Mouse (Mus musculus) kidney, embryonic 16.5 days (tissue): ENCODE measurements around the gene Rpl38. TPM values are rescaled to one million over a fixed set of nuclear protein-coding genes. Genes with fewer than 3 reads are reported as not detected.
A peak's percentile ranks its signal among the peaks of the same experiment; 100 is the strongest.

ENCODE experiments used
- ATAC-seq: fragments of 200-750 bp; cut with Nextera tagmentation; 2 replicates; pipeline ENCODE4 v1.8.0; 2017; ENCODE audit warnings: moderate TSS enrichment; ENCODE audit not compliant: low FRiP score, low TSS enrichment
- H3K27ac ChIP-seq: fragments of 300-500 bp; sonication (generic); 2 replicates; pipeline ENCODE4 v1.5.1; 2014; ENCODE audit warnings: low read length
- H3K27me3 ChIP-seq: fragments of 300-500 bp; sonication (generic); 2 replicates; pipeline ENCODE4 v1.6.1; 2014; ENCODE audit warnings: low read length, control low read depth, mixed read lengths; ENCODE audit not compliant: insufficient read depth
- H3K36me3 ChIP-seq: fragments of 300-500 bp; sonication (generic); 2 replicates; pipeline ENCODE4 v1.6.1; 2014; ENCODE audit warnings: low read length, control low read depth, mixed read lengths; ENCODE audit not compliant: insufficient read depth
- H3K4me1 ChIP-seq: fragments of 300-500 bp; sonication (generic); 2 replicates; pipeline ENCODE4 v1.6.1; 2014; ENCODE audit warnings: low read length, control low read depth, mixed read lengths; ENCODE audit not compliant: insufficient read depth
- H3K4me2 ChIP-seq: fragments of 300-500 bp; sonication (generic); replicated peaks from 2 replicates; pipeline ENCODE4 v1.6.1; 2014; ENCODE audit warnings: low read depth, low read length
- H3K4me3 ChIP-seq: fragments of 300-500 bp; sonication (generic); 2 replicates; pipeline ENCODE4 v1.5.1; 2014; ENCODE audit warnings: mild to moderate bottlenecking, low read length
- H3K9ac ChIP-seq: fragments of 300-500 bp; sonication (generic); replicated peaks from 2 replicates; pipeline ENCODE4 v1.6.1; 2014; ENCODE audit warnings: low read length
- H3K9me3 ChIP-seq: fragments of 300-500 bp; sonication (generic); 2 replicates; pipeline ENCODE4 v1.6.1; 2016; ENCODE audit warnings: low read length, control low read depth
- WGBS: fragments of 180-500 bp; shearing (Covaris S2); extraction: QIAGEN DNeasy Blood & Tissue Kit; methylation state at CpG from one replicate; pipeline ENCODE4 v1.1.7; 2014; 5-methylcytosine and 5-hydroxymethylcytosine counted together
- polyA plus RNA-seq: library from polyadenylated mRNA; unstranded; fragments of >200 nt; fragmentation: Nextera tagmentation; extraction: Ambion mirVana; gene quantifications from 2 replicates; pipeline ENCODE4 v1.2.1, GENCODE M21; 2015

Gene Rpl38
- polyA plus RNA-seq, 1 experiment from 2014 or later, result 802 TPM

DNA sequence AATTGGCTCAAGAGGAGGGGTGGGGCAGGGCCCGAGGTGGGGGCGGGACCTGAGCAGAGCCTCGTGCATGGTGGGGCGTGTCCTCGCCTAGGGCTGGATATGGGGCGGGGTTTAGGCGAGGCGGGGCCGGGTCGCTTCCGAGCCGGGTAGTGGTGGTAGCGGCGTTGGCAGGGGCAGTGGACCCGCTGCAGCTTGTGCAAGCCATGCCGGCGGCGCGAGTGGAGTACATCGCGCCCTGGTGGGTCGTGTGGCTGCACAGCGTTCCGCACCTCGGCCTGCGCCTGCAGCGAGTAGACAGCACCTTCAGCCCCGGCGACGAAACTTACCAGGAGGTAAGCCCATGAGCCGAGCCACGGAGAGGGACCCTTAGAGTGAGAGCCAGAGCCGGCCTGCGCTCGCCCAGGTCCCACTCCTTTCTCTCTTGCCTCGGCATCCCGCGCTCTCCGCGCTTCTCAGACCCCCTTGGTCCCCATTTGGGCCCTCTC, 7.1 kb downstream of the Rpl38 start, which contains the start of gene Ttyh2:
TSS of gene Ttyh2 (plus strand) at position 91 of the 485 bp plus-strand sequence.
- Histone ChIP-seq H3K4me2 (peak within 1 kb of the TSS; percentile 98), H3K4me1 (peaks cover 44% of the 10 kb centered on the region), H3K27ac (peak within 1 kb of the TSS; percentile 48; the same call in 1 of the 2 replicates), H3K4me3 (peak within 1 kb of the TSS; percentile 69), H3K9ac (peak within 1 kb of the TSS; percentile 75), H3K27me3 (no peaks in the 10 kb centered on the region), H3K36me3 (peaks cover 35% of the 10 kb centered on the region), H3K9me3 (no peaks in the 10 kb centered on the region)
- peak; percentile 88 for ATAC-seq
- under 1% methylated on average over 40 of the region's 40 CpGs for WGBS

DNA sequence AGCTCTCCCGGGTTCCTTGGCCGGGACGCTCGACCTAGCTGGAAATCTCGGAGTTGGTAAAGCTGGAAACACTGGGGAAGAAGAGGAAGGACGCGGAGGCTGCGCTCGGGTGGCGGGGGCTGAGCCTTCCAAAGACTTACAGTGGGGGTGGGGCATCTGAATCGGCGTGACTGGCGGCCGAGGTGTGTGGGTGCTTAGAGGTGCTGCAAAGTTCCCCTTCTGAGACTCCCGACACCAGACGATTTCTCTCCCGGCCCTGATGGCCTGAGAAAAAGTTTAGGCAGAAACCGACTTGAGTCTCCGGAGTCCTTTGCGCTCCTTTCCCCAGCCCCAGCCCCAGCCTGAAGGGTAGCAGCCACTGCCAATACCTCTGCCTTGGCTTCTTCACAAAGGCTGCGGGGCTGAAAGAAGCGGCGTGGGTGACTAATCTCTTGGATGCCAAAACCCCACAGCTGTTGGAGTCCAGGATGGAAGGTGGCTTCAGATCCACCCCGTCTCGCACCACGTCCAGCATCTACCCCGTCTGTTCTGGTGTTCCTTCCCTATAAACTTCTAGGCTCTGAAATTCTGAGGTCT, 7.6 kb downstream of the Rpl38 start:
- Histone ChIP-seq H3K27ac (0 out of 2 replicates have a peak overlapping the region, but pooled peaks have one; percentile 48), H3K9ac (peak overlapping the region; percentile 75), H3K27me3 (no peaks in the 10 kb centered on the region), H3K4me3 (peak overlapping the region; percentile 69), H3K4me1 (peaks cover 47% of the 10 kb centered on the region), H3K9me3 (no peaks in the 10 kb centered on the region), H3K36me3 (peaks cover 29% of the 10 kb centered on the region), H3K4me2 (peak overlapping the region; percentile 98)
- ATAC-seq, result peak; percentile 2; the same call in 1 of the 2 replicates
- 2% methylated on average over 27 of the region's 27 CpGs for WGBS

DNA sequence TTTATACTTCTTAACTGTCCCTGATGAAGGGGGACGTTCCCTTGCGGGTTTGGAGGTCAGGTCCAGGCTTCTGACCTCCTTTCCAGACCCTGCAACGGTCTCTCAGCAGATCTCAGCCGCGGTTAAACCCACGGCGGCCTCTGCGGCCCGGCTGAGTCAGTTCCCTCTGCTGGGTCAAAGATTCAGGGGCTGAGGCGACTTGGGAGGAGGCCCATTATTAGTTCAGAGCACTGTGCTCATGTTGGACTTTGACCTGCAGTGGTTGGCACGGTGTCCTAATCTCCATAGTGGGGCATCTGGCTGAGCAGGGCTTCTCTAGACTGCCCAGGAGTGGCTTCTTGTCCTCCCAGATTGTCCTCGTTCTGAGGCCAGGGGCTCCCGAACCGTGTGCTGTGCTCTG, 8.1 kb downstream of the Rpl38 start:
- Histone ChIP-seq H3K4me1 (peaks cover 47% of the 10 kb centered on the region), H3K4me2 (peak overlapping the region; percentile 98), H3K9ac (peak overlapping the region; percentile 75), H3K9me3 (no peaks in the 10 kb centered on the region), H3K27ac (0 out of 2 replicates have a peak overlapping the region, but pooled peaks have one; percentile 29), H3K27me3 (no peaks in the 10 kb centered on the region), H3K36me3 (peaks cover 24% of the 10 kb centered on the region), H3K4me3 (peak overlapping the region; percentile 69)
- WGBS, result 15% methylated on average over 14 of the region's 14 CpGs
- no peak for ATAC-seq

GRCm38 (mm10) chr11:114676896-114677530, 8.7 kb downstream of the Rpl38 start:
- Histone ChIP-seq H3K9ac (no peak overlapping the region; the same call in 1 of the 2 replicates), H3K9me3 (no peaks in the 10 kb centered on the region), H3K4me1 (peaks cover 47% of the 10 kb centered on the region), H3K27ac (no peak overlapping the region), H3K4me3 (peak overlapping the region; percentile 69), H3K27me3 (no peaks in the 10 kb centered on the region), H3K4me2 (peak overlapping the region; percentile 98), H3K36me3 (peaks cover 19% of the 10 kb centered on the region)
- no peak for ATAC-seq
- 34% methylated on average over 9 of the region's 9 CpGs for WGBS

GRCm38 (mm10) chr11:114679582-114679981, 11.3 kb downstream of the Rpl38 start:
- no peak overlapping the region for H3K4me2 ChIP-seq
- peak overlapping the region; percentile 12; the same call in 1 of the 2 replicates for H3K27ac ChIP-seq
- peaks cover 53% of the 10 kb centered on the region for H3K4me1 ChIP-seq

DNA sequence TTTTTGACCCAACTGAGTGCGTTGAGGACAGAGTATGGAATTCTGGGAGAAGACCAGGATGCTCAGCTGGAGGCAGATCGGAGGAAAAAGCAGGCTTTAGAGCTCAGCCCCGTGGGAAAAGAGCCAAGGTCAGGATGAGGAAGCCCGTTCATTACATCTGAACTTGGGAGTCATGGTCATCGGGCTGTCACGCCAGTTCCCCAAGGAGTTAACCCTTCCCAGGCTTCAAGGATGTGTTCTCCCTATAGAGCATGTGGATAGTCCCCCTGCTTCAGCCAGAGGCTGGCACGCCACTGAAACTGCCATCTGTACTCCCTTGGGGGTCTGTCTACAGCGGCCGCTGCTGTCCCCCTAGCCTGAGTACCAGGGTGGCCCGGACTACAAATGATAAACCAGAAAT, 12.0 kb downstream of the Rpl38 start:
- ATAC-seq, result peak; percentile 24; the same call in 1 of the 2 replicates
- H3K27ac ChIP-seq, result no peak overlapping the region

More at GRCm38 (mm10) chr11:114679582-114679981, 11.3 kb downstream of the Rpl38 start:
- 63% methylated on average over 8 of the region's 8 CpGs for WGBS
- ATAC-seq, result no peak
- Histone ChIP-seq H3K27me3 (no peaks in the 10 kb centered on the region), H3K9me3 (no peaks in the 10 kb centered on the region), H3K9ac (no peak overlapping the region), H3K36me3 (no peaks in the 10 kb centered on the region), H3K4me3 (no peak overlapping the region)

GRCm38 (mm10) chr11:114681054-114681453, 12.7 kb downstream of the Rpl38 start:
- Histone ChIP-seq H3K36me3 (no peaks in the 10 kb centered on the region), H3K27ac (0 out of 2 replicates have a peak overlapping the region, but pooled peaks have one; percentile 7), H3K9me3 (no peaks in the 10 kb centered on the region), H3K4me2 (no peak overlapping the region), H3K4me3 (no peak overlapping the region), H3K27me3 (no peaks in the 10 kb centered on the region), H3K4me1 (peaks cover 50% of the 10 kb centered on the region), H3K9ac (no peak overlapping the region)
- 37% methylated on average over 5 of the region's 5 CpGs for WGBS
- no peak for ATAC-seq

More for the DNA sequence above, 12.0 kb downstream of the Rpl38 start:
- peaks cover 52% of the 10 kb centered on the region for H3K4me1 ChIP-seq
- WGBS, result 40% methylated on average over 10 of the region's 10 CpGs
- H3K9me3 ChIP-seq, result no peaks in the 10 kb centered on the region
- no peaks in the 10 kb centered on the region for H3K27me3 ChIP-seq
- no peak overlapping the region for H3K9ac ChIP-seq
- no peaks in the 10 kb centered on the region for H3K36me3 ChIP-seq
- H3K4me3 ChIP-seq, result no peak overlapping the region
- H3K4me2 ChIP-seq, result no peak overlapping the region

GRCm38 (mm10) chr11:114682321-114682900, 14.1 kb downstream of the Rpl38 start:
- Histone ChIP-seq H3K4me3 (no peak overlapping the region), H3K27ac (no peak overlapping the region), H3K9me3 (no peaks in the 10 kb centered on the region), H3K4me1 (peaks cover 37% of the 10 kb centered on the region), H3K9ac (no peak overlapping the region), H3K27me3 (no peaks in the 10 kb centered on the region), H3K36me3 (no peaks in the 10 kb centered on the region), H3K4me2 (no peak overlapping the region)
- no peak for ATAC-seq
- 90% methylated on average over 13 of the region's 13 CpGs for WGBS

DNA sequence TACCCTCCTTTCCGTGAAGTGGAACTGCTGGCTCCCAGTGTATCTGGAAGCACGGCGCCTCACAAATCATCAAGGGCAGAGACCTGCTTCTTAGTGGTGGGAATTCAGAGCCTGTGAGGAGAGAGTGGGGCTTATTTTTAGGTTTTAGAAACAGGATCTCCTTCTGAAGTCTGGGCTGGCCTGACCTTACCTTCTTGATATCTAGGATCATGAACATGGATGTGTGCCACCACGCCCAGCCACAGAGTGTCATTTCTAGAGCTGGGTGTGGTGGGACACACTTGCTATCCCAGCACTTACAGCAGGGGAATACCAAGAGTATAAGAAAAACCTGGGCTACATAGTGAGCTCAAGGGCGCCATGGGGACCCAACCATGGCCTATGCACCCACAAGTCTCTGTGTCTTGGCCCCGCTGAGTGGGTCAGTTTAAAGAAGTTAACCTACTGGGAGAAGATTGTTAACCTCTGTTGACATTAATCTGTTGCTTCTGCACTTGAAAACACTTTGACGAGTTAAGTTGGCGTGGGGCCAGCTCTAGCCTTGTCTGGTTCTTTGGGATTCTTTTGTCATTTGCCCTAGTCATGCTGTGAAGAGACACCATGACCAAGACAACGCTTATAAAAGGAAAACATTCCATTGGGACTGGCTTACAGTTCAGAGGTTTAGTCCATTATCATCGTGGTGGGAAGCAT, 14.9 kb downstream of the Rpl38 start:
- Histone ChIP-seq H3K4me1 (peaks cover 42% of the 10 kb centered on the region), H3K27me3 (no peaks in the 10 kb centered on the region), H3K4me3 (no peak overlapping the region), H3K9me3 (no peaks in the 10 kb centered on the region), H3K27ac (no peak overlapping the region), H3K36me3 (no peaks in the 10 kb centered on the region), H3K9ac (no peak overlapping the region), H3K4me2 (no peak overlapping the region)
- ATAC-seq, result no peak
- 85% methylated on average over 10 of the region's 10 CpGs for WGBS
